Mouse (Mus musculus) left cerebral cortex, adult 8-10 months (tissue): Measurements from ENCODE around the gene Lsp1. TPM values are rescaled to one million over a fixed set of nuclear protein-coding genes. Genes with fewer than 3 reads are reported as not detected.

Experiments used
- DNase-seq, 2 experiments: peaks; one replicate each; pipeline ENCODE4 v3.0.0; 2022; ENCODE audit warnings: low spot score in 2 of 2
- total RNA-seq, 4 experiments: library from RNA; stranded (reverse); gene quantifications; 2 replicates each; pipeline ENCODE4 v1.2.4; 2022

Lsp1 gene
- 10 to 100 TPM; 10.8 to 18.8 (median 13.9) TPM for total RNA-seq

DNA sequence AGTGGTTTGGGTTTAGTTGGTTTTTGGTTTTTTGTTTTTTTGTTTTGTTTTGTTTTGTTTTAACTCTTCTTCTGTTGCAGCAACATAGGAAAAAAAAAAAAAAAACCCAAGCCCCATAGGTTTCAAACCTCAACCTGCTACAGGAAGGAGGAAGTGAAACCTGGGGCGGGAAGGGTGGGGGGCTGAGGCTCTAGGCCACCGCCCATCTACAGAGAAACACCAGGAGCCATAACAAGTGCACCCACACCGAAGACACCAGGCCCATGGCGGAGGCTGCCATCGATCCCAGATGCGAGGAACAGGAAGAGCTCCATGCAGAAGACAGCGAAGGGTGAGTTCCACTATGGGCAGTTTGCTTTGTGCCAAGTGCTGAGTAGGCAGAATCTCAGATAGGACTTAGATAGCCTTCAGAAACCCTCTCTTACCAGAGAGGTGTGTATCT is at the start of gene Lsp1:
Lsp1 (plus strand) TSS at position 174 of the 442 bp plus-strand sequence.
- DNase-seq: no peak

DNA sequence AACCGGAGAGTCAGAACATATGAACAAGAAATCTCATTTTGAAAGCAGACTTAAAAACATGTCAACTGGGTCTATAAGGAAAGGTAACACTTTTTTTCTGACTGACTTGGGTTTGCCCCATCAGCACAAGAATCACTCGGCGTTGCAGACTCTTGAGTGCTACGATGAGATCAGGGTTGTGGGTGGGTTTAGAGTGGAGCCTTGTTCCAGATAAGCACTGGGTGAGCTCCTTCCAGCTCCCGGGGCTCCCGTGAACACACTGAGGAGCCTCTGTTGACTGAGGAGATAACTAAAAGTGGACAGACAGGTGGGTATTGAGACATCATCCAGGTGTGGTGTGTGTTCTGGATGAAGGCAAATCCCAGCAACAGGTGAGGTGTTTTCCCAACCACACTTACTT is 47.3 kb upstream of the Lsp1 start:
- no peak for DNase-seq

DNA sequence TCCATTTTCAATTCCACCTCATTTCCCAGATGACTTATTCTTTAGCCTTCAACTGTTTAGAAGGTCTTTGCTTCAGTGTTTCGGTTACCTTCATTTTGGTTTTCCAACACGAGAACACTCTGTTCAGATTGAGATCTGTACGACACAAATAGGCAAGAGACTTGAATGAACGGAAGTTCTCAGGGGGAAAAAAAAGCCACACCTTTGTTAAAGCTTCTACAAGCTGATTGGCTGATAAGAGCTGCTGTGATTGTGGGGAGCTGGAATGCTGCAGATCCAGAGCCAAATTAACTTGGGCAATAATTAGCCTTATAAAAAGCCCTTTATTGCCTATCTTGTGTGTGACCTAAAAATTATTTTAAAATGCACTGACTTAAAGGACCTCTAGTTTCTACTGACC is 45.3 kb upstream of the Lsp1 start:
- no peak for DNase-seq

DNA sequence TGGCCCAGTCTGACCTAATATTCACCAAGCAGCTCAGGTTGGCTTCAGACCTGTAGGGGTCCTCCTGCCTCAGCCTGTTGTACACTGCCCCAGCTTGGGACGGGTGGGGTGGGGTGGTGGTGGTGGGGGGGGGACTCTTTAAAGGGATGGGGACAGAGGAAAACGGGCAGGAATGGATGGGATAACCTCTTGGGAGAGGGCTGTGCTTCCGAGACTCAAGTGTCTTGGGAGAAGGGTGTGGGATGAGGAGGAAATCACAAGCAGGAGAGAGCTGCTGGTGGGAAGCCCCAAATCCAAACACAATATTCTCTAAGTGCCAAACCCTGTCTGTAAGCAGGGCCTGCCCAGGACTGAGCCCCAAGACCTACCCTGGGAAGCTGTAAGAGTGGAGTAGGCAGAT is 44.4 kb upstream of the Lsp1 start:
- no peak for DNase-seq

DNA sequence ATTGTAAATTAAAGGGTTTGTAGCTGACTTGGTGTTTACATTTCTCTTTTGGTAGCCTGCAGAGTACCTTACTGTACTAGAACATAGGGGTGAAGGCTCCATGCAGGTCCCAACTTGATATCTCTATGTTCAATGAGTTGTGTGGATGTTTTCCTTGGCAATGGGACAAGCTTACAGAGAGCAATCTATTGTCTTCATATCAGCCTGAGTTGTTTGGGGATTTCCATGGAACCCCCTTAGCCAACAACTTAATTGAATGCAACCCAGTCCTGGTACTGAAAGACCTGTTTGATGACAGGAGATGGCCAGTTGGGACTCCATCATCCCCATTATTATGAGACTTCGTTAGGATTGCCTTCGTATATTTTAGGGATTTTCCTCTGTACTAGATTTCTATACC is 42.6 kb upstream of the Lsp1 start:
- no peak for DNase-seq

DNA sequence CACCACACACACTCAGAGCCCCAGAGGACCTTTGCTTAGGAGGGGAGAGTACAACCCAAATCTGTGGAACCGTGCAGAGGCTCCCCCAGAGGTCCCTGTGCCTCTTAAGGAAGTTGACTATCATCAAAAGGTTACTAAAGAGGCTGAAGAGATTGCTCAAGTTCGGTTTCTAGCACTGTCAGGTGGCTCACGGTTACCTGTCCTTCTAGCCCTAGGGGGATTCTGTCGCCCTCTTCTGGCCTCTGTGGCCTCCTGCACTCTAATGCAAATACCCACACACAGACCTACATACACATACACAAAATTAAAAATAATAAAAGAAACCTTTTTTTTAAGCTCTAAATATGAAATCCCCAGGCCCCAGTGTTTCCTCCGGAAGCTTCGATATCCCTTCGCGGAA is 41.9 kb upstream of the Lsp1 start:
- DNase-seq: no peak

DNA sequence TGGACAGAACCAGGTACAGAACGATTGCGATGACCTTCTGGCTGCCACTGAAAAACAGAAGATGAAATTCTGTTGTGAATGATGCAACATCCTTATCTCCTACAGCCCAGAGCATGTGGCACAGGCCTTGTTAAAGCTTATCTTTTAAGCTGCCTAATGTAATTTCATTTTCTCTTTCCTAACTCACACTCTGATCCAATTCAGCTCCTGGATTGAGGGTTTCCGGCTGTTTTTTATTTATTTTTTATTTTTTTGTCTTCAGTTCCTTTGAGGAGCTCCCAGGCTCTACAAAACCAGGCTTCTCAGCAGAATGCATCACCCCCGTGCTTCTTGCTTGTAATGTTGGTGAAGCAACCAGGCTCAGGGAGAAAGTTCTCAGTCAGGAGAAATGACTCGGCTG is 40.7 kb upstream of the Lsp1 start:
- no peak for DNase-seq

DNA sequence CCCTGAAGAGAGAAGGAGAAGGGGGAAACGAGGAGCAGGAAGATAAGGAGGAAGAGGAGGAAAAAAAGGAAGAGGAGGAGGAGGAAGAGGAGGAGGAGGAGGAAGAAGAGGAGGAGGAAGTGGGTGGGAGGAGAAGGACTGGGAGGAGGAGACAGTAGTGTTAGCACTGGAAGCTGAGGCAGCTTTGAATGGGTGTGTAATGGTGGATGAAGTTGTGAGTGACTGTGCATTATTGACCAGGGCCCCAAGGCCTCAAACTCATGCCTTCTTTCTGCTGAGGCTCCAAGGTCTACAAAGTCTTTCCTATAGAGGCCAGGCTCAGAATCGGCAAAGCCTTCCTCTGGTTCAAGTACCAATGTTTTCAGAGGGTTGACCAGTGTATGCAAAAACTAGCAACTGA is 38.8 kb upstream of the Lsp1 start:
- DNase-seq: no peak

DNA sequence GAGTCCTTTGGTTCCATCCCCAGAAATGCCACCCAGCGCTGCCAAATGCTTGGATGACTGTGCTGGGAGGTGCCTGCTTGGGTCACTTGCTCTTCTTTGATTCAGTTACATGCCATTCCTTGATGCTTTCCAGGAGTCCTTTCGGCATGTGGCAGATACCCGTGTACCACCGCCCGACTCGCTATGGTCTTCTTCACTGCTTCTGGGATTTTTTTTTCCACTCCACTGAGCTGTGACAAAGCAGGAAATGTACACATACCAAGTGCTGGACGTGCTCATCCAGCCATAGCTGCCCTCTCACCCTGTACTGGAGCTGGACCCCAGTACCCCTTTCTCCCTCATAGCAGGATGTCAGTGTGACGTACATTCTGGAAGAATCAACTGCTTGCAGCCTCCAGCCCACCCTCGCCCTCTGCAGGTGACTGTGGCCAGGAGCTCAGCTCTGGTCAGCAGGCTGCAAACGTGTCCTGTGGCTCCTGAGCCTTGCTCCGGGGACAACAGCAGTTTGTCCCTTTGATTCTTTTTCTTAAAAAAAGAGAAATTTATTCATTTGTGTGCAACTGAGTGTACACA is 34.9 kb upstream of the Lsp1 start:
- DNase-seq: no peak

DNA sequence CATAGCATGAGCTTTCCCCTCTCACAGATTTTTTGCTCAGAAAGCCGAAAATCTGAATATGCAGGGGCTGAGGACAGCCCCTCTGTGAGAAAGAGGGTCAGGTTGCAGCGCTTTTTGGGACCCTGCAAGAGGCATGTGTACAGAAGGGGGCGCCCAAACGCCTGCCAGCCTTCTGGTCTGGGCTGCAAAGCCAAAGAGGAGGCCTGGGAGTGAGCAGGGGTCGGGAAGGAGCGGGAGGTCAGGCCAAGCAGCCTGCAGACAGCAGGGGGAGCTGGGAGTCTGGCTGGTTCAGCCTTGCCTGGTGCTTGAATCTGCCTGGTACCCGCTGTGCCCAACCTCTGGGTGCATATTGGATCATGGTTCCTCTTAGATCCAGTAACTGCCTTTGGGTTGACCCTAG is 32.4 kb upstream of the Lsp1 start:
- DNase-seq: no peak

DNA sequence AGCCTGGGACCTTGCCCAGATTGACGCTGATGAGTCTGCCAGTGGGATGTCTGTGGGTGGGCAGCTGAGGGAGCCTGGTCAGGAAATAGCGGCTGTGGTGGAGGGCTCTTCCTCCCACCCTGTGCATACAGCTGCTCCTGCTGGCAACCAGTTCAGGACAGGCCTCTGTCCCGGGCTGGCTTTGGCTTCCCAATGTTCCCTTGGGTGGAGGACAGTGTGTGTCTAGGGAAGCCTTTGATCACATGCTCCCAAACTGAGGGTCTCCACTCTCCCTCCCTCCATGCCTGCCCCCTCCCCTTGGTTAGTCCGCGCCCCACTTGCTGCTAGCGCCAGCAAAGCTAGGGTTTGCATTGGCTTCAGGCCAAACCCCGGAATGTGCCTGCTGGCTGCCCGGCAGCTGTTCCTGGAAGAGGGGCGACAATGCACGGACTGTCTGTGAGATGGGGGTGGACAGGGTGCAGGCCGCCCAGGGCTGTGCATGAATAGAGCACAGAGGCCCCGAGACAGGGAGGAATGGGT is 30.4 kb upstream of the Lsp1 start:
- DNase-seq: no peak

DNA sequence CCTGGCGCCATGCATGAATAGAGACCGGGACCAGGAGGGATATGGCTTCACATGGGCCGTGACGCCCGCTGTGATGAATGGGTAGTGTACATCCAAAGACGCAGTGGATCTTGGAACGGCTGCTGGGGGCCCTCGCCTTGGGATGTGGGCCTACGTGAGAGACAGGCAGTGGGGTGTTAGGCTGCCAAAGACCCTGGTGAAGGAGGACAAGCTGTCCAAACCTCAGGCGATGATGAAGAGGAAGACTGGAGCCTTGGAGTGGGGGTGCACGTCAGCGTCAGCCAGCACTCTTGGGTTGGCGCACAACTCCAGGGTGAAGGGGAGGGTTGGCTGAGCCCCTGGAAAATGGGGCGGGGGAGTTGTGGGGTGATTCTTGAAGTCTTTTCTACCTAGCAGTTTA is 29.5 kb upstream of the Lsp1 start:
- DNase-seq: no peak

DNA sequence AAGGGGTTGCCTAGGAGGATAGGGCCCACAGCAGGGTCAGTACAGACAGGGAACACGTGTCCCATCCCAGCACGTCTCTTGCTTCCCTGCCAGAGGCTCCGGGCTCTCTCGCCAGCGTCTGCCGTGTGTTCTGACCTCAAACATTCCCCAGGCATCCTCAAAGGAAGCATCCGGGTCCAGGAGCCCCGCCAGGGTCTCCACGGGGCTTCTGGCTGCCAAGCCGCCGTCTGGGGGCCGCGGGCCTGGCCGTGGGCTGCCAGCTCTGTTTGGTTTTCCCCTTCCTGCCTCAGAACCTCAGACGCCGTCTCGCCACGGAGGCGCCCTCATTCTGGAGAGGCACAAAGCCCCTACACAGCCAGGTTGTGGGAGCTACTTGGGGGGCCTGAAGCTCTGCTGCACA is 27.0 kb upstream of the Lsp1 start:
- no peak for DNase-seq

DNA sequence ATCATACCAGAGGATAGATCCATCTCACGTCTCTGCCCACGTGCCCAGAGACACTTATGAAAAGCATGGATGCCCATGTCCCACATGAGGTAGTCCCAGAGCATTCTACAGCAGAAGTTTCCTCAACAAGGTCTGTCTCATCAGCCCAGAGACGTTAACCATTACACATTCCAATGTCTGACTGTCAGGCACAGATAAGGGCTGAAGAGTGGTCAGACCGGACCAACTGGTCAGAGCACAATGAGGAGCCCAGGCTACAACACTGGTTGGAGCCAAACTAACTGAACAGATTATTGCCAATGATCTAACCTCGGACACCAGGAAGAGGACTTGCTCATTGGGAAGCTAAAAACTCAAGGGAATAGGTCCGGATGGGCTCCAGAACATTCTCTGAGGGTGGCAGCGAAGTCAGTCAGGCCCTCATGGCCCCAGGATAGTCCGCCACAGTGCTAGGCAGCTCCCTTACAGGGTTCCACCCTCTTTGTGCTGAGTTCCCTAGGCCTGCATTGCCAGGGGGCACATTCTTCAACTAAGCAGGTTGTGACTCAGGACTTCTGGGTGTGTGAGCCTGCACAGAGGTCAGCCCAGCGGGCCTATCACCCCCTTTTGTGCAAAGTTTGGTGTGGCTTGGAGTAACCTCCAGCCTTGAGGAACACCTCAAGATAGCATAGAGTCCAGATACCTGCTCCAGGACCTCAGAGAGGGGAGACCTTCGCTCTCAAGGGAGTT is 26.3 kb upstream of the Lsp1 start, which contains the start of gene Syt8:
Syt8 (plus strand) TSS at position 714 of the 729 bp plus-strand sequence.
- DNase-seq: no peak

DNA sequence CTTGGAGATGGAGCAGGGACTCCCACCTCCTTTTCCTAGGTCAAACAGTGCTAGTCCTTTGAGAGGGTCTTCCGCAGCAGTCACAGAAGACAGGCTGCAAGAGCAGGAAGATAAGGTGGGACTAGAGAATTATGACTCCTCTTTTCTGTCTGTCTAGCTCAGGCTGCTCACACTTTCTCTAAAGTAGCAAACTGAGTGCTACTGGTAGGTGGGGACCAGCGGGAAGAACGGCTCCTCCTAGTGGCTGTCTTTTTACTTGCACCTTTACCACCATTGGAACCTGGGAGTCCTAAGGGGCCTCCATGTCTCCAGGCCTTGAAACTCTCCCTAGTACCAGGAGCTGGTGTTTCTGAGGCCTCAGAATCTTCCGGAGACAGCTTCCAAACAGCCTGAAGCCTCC is 25.1 kb upstream of the Lsp1 start:
- peak in 1 of 2 experiments; percentile 39 for DNase-seq

DNA sequence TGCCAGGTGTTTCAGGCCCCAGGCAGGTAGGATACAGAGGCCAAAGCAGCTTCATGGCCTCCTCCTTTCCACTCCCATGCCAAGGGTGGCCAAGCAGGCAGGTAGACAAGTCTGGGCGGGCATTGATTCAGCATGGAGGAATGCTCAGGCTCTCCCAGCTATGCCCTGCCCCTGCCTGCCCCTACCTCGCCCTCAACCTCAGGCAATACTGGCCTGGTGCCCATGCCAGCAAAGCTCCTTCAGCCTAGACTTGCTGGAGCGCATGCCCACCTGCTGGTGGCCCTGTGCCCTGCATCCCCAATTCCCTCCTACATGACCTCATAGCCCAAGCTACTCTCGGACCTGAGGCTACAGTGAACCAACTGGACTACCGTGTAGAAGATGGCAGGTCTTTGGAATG is 23.3 kb upstream of the Lsp1 start:
- DNase-seq: no peak

DNA sequence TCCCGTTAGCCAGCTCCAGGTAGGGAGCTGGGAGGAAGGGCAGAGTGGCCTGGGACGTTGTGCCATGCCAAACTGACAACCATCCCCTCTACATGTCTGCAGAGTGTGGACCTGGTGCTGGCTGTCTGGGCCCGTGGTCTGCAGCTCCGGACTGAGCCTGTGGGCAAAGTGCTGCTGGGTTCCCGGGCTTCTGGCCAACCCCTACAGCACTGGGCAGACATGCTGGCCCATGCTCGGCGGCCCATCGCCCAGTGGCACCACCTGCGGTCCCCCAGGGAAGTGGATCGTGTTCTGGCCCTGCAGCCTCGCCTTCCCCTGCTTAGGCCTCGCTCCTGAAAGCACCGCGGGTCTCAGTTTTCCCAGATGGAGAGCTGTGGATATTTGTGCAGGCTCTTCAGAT is 20.6 kb upstream of the Lsp1 start:
- DNase-seq: no peak

DNA sequence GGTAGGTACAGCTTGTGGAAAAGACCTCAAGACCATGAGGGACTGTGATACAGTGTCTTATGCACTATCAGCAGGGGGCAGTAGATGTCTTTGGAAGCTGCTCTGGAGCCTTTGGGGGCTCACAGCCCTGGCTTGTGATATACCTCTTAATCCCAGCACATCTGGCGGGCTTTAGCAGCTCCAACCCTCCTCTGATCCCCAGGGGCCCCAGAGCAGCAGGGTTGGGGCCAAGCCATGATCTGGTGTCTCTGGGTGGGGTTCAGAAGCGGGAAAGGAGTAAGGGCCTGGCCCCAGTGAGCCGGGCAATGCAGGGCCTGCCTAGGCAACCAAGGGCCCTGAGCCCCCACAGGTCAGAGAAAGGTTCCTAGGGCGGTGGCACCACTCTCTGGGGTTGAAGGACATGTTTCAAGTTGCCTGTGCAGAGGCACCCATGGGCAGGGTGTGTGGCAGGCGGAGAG is 19.9 kb upstream of the Lsp1 start:
- no peak for DNase-seq

DNA sequence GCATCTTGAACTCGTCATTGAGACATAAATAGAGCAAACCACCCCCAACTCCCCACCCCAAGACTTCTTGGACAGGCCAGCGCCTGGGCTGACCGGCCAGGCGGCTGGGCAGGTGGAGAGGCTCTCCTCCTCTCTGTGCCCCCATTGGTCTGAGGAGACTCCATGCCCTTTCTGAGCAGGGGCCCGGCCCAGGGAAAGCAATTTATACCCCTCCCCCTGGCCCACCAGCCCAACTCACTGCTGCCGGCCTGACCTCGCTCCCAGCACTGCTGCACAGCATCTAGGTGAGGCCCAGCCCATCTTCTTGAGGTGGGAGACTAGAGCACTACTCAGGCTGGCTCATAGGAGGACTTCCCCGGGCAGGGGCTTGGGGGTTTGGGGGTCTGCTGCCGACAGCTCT is 19.0 kb upstream of the Lsp1 start, which contains the start of gene Tnni2:
Tnni2 (plus strand) TSS at position 224 of the 400 bp plus-strand sequence.
- DNase-seq: no peak

DNA sequence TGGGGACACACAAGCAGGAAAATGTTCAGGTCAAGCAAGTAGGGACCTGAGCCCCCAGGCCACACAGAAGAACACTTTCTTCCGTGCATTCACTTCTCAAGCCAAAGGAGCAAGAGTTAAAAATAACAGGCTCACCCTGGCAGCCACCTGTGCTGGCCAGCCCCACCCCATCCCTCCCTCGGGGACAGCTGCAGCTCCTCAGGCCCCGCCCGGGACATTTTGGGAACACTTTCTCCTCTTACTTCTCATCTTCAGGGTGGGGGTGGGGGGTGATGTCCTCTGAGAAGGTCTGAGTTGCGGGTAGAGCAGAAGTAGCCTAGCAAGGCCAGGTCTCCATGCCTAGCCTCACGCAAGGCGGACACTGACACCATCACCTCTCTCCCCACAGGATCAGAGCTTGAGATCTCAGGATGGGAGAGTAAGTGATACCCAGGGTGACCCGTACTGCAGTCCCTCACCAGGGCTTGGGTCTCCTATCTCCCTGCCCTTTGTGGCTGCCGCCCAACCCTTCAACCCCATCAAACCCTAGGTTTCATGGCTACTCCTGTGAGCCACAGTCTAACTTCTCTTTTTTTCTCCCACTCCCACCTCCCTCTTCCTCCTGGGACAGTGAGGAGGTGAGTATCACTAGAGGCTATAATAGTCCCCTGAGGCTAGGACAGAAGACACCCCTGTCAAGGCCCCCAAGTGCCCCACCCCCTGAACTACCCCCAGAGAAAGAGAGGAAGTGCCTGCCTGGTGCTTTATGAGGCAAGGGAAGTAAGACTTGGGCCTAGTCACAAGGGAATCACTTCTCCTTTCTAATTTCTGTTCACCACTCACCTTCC is 18.3 kb upstream of the Lsp1 start:
- no peak for DNase-seq

DNA sequence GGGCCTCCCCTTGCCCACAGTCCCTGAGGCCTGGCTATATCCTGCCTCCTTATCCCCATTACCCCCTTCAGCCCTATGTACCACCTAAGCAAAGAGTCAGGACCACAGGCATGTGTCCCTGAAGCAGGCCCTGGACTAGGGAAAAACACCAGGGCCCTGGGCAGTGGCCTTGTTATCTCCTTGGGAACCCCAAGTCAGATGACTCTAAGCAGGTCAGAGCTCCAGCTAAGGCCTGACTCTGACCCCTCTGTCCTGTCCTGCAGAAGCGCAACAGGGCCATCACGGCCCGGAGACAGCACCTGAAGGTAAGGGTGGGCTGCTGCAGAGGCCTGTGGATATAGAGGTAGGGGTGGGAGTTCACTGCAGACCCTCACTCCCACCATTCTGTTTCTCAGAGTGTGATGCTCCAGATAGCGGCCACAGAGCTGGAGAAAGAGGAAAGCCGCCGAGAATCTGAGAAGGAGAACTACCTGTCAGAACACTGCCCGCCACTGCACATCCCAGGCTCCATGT is 17.6 kb upstream of the Lsp1 start:
- DNase-seq: no peak

DNA sequence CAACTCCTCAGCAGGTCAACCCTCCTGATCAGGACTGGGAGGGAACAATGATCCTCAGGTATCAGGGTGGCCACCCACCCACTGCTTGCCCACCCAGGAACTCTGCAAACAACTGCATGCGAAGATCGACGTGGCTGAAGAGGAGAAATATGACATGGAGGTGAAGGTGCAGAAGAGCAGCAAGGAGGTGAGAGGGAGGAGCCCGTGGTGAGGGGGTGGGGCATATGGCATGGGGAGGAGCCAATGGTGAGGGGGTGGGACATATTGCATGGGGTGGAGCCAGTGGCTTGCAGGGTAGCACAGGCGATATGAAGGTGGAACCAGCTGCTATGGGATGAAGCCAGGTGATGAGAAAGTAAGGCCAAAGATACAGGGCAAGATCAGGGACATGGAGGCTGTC is 17.1 kb upstream of the Lsp1 start:
- no peak for DNase-seq
